Mouse (Mus musculus) urinary bladder, postnatal 4 days (tissue): ENCODE data around the gene Mcm10.
"Not testable (repeated sequence)": the region's sequence is repeated elsewhere in the genome, so short reads cannot be mapped to it uniquely, and the experiment has no call there.

ENCODE experiments used
- DNase-seq, 2 experiments: peaks; one replicate each; pipeline ENCODE4 v3.0.0; 2021 to 2022; ENCODE audit warnings: low spot score in 2 of 2

The Mcm10 gene

GRCm38 (mm10) chr2:4986798-4987197 is 25.8 kb downstream of the Mcm10 start:
- DNase-seq: no peak

- no peak for DNase-seq
Observed at GRCm38 (mm10) chr2:4985000-4985399, 27.6 kb downstream of the Mcm10 start.

GRCm38 (mm10) chr2:4983987-4984386 is 28.6 kb downstream of the Mcm10 start:
- no peak for DNase-seq

- no peak for DNase-seq
Observed at GRCm38 (mm10) chr2:4978091-4978490, 34.5 kb downstream of the Mcm10 start.

GRCm38 (mm10) chr2:4975807-4976206 is 36.8 kb downstream of the Mcm10 start, which contains the start of gene Ucma:
Gene Ucma, plus strand, starts transcription at chr2:4976122.
- no peak for DNase-seq

GRCm38 (mm10) chr2:4969083-4969482 is 43.5 kb downstream of the Mcm10 start:
- no peak for DNase-seq

GRCm38 (mm10) chr2:4967806-4968205 is 44.8 kb downstream of the Mcm10 start:
- DNase-seq: no peak

- no peak for DNase-seq
Observed at GRCm38 (mm10) chr2:4958039-4958438, 54.6 kb downstream of the Mcm10 start.

GRCm38 (mm10) chr2:4954216-4954760 is 58.3 kb downstream of the Mcm10 start:
- no peak for DNase-seq

- DNase-seq: no peak
Observed at GRCm38 (mm10) chr2:4950986-4951385, 61.6 kb downstream of the Mcm10 start.

- not testable (repeated sequence) for DNase-seq
Observed at GRCm38 (mm10) chr2:4949691-4950090, 62.9 kb downstream of the Mcm10 start.

GRCm38 (mm10) chr2:4940861-4941260 is 71.7 kb downstream of the Mcm10 start:
- no peak for DNase-seq
